Mouse (Mus musculus): Measurements from ENCODE around the gene Plekhg5. TPM values are rescaled to one million over a fixed set of nuclear protein-coding genes. Genes with fewer than 3 reads are reported as not detected.

The Plekhg5 gene
- polyA plus RNA-seq, 1 experiment from 2014 or later, result 20.9 TPM

GRCm38 (mm10) chr4:152145473-152145872 is 73.2 kb downstream of the Plekhg5 start:
- H3K36me3 ChIP-seq, result no peaks in the 10 kb centered on the region
- H3K4me1 ChIP-seq, result peaks cover 27% of the 10 kb centered on the region
- whole genome bisulfite sequencing, result 32% methylated on average over 10 of the region's 10 CpGs
- H3K4me2 ChIP-seq, result no peak overlapping the region
- H3K4me3 ChIP-seq (replicated peaks), result no peak overlapping the region
- H3K9me3 ChIP-seq (replicated peaks), result no peaks in the 10 kb centered on the region
- peaks cover 23% of the 10 kb centered on the region for H3K27me3 ChIP-seq
- peak; percentile 21 for ATAC-seq (replicated peaks; ENCODE audit: low FRiP score)
- H3K27ac ChIP-seq, result peak overlapping the region; percentile 90
- H3K9ac ChIP-seq, result no peak overlapping the region

DNA sequence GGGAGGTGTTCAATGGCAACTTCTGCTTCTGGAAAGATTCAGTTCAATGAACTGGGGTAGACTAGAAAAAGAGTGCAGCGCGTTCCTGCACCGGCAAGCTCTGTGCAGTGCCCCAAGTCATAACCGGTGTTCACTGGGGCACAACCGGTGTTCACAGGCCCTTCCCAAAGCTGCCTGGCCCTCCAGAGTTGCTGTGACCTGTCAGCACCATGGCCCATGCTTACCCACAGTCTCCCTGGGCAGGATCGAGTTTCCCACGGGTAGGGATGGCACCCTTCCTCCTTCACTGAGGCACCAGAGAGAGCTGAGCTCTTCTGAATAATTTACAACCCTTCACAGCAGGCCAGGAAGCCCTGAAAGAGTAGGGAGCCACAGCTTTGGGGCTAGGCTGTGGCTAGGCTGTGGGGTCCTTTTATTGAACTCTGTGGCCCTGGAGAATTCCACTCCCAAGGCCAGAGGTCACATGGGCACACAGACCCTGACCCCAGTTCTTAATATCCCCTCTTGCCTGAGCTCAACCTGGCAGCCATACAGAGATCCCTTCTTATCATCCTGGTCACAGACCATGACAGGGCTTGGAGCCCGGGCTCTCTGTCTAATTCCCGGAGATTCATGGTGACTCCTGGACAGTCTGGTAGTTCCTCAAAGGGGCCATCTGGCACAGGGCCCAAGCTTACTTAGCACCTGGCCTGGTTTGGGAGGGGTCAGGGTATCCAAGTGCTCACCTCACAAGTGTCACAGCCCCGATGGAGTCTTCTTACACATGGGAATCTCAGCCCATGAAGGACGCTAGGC is 73.9 kb downstream of the Plekhg5 start:
- H3K27ac ChIP-seq, result peak overlapping the region; percentile 90
- H3K36me3 ChIP-seq, result no peaks in the 10 kb centered on the region
- H3K27me3 ChIP-seq, result peaks cover 24% of the 10 kb centered on the region
- 29% methylated on average over 11 of the region's 11 CpGs for WGBS
- ATAC-seq (replicated peaks; ENCODE audit: low FRiP score), result peak; percentile 91
- H3K9ac ChIP-seq, result no peak overlapping the region
- H3K4me1 ChIP-seq, result peaks cover 27% of the 10 kb centered on the region
- H3K4me3 ChIP-seq (replicated peaks), result no peak overlapping the region
- no peak overlapping the region for H3K4me2 ChIP-seq
- no peaks in the 10 kb centered on the region for H3K9me3 ChIP-seq (replicated peaks)

DNA sequence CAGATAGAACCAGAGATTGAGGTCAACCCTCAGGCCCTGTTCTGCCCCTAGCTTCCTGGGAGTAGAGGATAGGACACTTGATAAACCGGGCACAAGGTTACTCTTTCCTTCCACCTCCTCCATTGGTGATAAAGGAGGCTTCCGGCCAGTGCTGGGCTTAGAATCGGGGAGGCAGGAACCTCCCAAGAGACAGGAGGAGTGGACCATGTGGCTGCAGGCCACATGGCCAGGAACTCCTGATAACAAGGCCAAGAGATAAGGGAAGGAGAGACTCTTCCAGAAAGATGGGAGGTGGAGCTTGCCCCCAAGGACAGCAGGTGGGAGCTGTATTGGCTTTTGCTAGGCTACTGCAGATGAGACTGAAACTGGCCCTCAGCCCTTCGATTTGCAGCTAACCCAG is 78.2 kb downstream of the Plekhg5 start:
- Histone ChIP-seq H3K27me3 (peaks cover 61% of the 10 kb centered on the region), H3K9ac (no peak overlapping the region), H3K36me3 (no peaks in the 10 kb centered on the region), H3K4me3 (replicated peaks) (no peak overlapping the region), H3K9me3 (replicated peaks) (no peaks in the 10 kb centered on the region), H3K27ac (no peak overlapping the region), H3K4me1 (peaks cover 53% of the 10 kb centered on the region), H3K4me2 (no peak overlapping the region)
- ATAC-seq (replicated peaks; ENCODE audit: low FRiP score), result no peak
- 75% methylated on average over 4 of the region's 4 CpGs for WGBS

GRCm38 (mm10) chr4:152151451-152151965 is 79.2 kb downstream of the Plekhg5 start:
- 25% methylated on average over 7 of the region's 7 CpGs for WGBS
- H3K27me3 ChIP-seq, result peaks cover 66% of the 10 kb centered on the region

GRCm38 (mm10) chr4:152151966-152152544 is 79.8 kb downstream of the Plekhg5 start, which contains the start of gene Espn:
Espn (minus strand) TSS chr4:152152371.
- peaks cover 38% of the 10 kb centered on the region for H3K4me1 ChIP-seq
- under 1% methylated on average over 56 of the region's 57 CpGs for WGBS
- no peaks in the 10 kb centered on the region for H3K9me3 ChIP-seq (replicated peaks)
- H3K27ac ChIP-seq, result no peak within 1 kb of the TSS
- peak within 1 kb of the TSS; percentile 57 for H3K9ac ChIP-seq
- H3K27me3 ChIP-seq, result peaks cover 70% of the 10 kb centered on the region
- peak within 1 kb of the TSS; percentile 89 for H3K4me2 ChIP-seq
- H3K4me3 ChIP-seq (replicated peaks), result peak within 1 kb of the TSS; percentile 53
- H3K36me3 ChIP-seq, result no peaks in the 10 kb centered on the region
- peak; percentile 86 for ATAC-seq (replicated peaks; ENCODE audit: low FRiP score)

More at GRCm38 (mm10) chr4:152151451-152151965, 79.2 kb downstream of the Plekhg5 start:
- no peak for ATAC-seq (replicated peaks; ENCODE audit: low FRiP score)
- H3K9ac ChIP-seq, result peak overlapping the region; percentile 57
- peak overlapping the region; percentile 53 for H3K4me3 ChIP-seq (replicated peaks)
- H3K9me3 ChIP-seq (replicated peaks), result no peaks in the 10 kb centered on the region
- no peaks in the 10 kb centered on the region for H3K36me3 ChIP-seq
- H3K4me1 ChIP-seq, result peaks cover 44% of the 10 kb centered on the region
- peak overlapping the region; percentile 89 for H3K4me2 ChIP-seq
- no peak overlapping the region for H3K27ac ChIP-seq

- Histone ChIP-seq H3K9me3 (replicated peaks) (no peaks in the 10 kb centered on the region), H3K9ac (no peak overlapping the region), H3K27ac (no peak overlapping the region), H3K4me3 (replicated peaks) (peak overlapping the region; percentile 18), H3K4me2 (peak overlapping the region; percentile 56), H3K36me3 (no peaks in the 10 kb centered on the region), H3K27me3 (peaks cover 85% of the 10 kb centered on the region), H3K4me1 (peaks cover 41% of the 10 kb centered on the region)
- ATAC-seq (replicated peaks; ENCODE audit: low FRiP score), result peak; percentile 38; the same call in 1 of the 2 replicates
- WGBS, result 2% methylated on average over 23 of the region's 23 CpGs
Measured at GRCm38 (mm10) chr4:152153771-152154177, 81.5 kb downstream of the Plekhg5 start.

- Histone ChIP-seq H3K27me3 (peaks cover 93% of the 10 kb centered on the region), H3K9me3 (replicated peaks) (no peaks in the 10 kb centered on the region), H3K4me2 (no peak overlapping the region), H3K9ac (no peak overlapping the region), H3K4me1 (peaks cover 53% of the 10 kb centered on the region), H3K4me3 (replicated peaks) (no peak overlapping the region), H3K27ac (no peak overlapping the region), H3K36me3 (no peaks in the 10 kb centered on the region)
- ATAC-seq (replicated peaks; ENCODE audit: low FRiP score), result no peak
- 64% methylated on average over 4 of the region's 4 CpGs for WGBS
Measured at GRCm38 (mm10) chr4:152155019-152155418, 82.7 kb downstream of the Plekhg5 start.

DNA sequence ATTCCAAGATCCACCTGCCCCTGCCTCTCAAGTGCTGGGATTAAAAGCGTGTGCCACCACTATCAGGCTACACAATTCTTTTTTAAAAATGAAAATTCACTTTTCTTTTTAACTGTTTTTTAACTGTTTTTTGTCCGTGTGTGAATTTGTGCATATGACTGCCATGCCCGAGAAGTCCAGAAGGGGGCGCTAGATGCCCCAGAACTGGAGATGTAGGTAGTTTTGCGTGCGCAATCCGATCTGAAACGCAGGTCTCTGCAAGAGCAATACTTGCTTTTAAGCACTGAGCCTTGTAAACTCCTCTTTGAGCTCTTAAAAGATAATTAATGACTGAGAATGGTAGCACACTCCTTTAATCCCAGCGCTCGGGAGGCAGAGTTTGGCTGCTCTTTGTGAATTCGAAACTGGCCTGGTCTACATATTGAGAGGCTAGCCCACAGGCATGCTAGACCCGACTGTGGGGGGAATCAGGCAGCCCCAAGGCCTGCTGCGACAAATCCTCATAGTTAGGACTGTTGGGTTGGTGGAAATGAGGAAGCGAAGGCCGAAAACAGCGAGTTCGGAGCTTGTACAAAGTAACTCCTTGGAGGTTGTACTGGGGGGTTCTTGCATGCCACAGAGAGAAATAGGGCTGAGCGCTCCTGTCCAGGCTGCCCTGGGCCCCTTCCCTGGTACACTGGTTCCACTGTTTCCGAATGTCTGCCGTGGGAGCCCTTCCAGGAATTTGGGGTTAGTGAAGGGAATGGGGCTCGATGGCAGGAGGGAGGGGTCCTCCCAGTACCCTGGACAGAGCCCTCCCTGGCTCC is 85.7 kb downstream of the Plekhg5 start:
- Histone ChIP-seq H3K4me3 (replicated peaks) (peak overlapping the region; percentile 36), H3K9ac (no peak overlapping the region), H3K4me1 (peaks cover 38% of the 10 kb centered on the region), H3K4me2 (peak overlapping the region; percentile 59), H3K27me3 (peaks cover 94% of the 10 kb centered on the region), H3K9me3 (replicated peaks) (no peaks in the 10 kb centered on the region), H3K36me3 (no peaks in the 10 kb centered on the region), H3K27ac (no peak overlapping the region)
- 12% methylated on average over 21 of the region's 21 CpGs for WGBS
- no peak for ATAC-seq (replicated peaks; ENCODE audit: low FRiP score)

GRCm38 (mm10) chr4:152158585-152159284 is 86.4 kb downstream of the Plekhg5 start, which contains the start of gene Hes2:
Hes2 (plus strand) TSS chr4:152158867.
- H3K9ac ChIP-seq, result no peak within 1 kb of the TSS
- ATAC-seq (replicated peaks; ENCODE audit: low FRiP score), result no peak
- peaks cover 89% of the 10 kb centered on the region for H3K27me3 ChIP-seq

DNA sequence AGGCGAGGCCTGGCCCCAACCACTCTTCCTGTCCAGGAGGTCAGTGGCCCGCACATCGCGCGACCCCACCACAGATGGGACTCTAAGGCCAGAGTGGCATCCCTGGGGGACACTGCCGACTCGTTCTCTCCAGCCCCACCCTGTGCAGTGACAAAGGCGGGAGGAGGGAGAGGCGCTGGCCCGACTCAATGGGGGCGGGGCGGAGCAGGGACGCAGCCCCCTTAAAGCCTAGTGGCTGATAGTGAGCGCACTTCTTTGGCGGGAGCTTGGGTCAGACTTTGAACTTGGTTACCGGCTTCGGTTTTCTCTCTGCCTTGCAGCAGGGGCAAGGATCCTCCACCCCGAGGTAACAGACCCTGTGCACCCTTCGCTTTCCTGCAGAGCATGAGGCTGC is 87.0 kb downstream of the Plekhg5 start:
- no peaks in the 10 kb centered on the region for H3K36me3 ChIP-seq
- peaks cover 89% of the 10 kb centered on the region for H3K27me3 ChIP-seq
- H3K9ac ChIP-seq, result no peak overlapping the region
- no peak overlapping the region for H3K27ac ChIP-seq
- 1% methylated on average over 19 of the region's 19 CpGs for WGBS
- no peak for ATAC-seq (replicated peaks; ENCODE audit: low FRiP score)
- peak overlapping the region; percentile 36 for H3K4me3 ChIP-seq (replicated peaks)
- peaks cover 26% of the 10 kb centered on the region for H3K4me1 ChIP-seq
- H3K9me3 ChIP-seq (replicated peaks), result no peaks in the 10 kb centered on the region
- H3K4me2 ChIP-seq, result peak overlapping the region; percentile 59

More at GRCm38 (mm10) chr4:152158585-152159284, 86.4 kb downstream of the Plekhg5 start, which contains the start of gene Hes2:
- peak within 1 kb of the TSS; percentile 36 for H3K4me3 ChIP-seq (replicated peaks)
- WGBS, result 2% methylated on average over 35 of the region's 35 CpGs
- peaks cover 32% of the 10 kb centered on the region for H3K4me1 ChIP-seq
- no peaks in the 10 kb centered on the region for H3K9me3 ChIP-seq (replicated peaks)
- H3K27ac ChIP-seq, result no peak within 1 kb of the TSS
- no peaks in the 10 kb centered on the region for H3K36me3 ChIP-seq
- H3K4me2 ChIP-seq, result peak within 1 kb of the TSS; percentile 59

GRCm38 (mm10) chr4:152160748-152161147 is 88.5 kb downstream of the Plekhg5 start:
- 37% methylated on average over 4 of the region's 4 CpGs for WGBS
- Histone ChIP-seq H3K4me3 (replicated peaks) (no peak overlapping the region), H3K9ac (no peak overlapping the region), H3K4me2 (no peak overlapping the region), H3K36me3 (no peaks in the 10 kb centered on the region), H3K9me3 (replicated peaks) (no peaks in the 10 kb centered on the region), H3K27me3 (peaks cover 80% of the 10 kb centered on the region), H3K27ac (no peak overlapping the region), H3K4me1 (peaks cover 32% of the 10 kb centered on the region)
- ATAC-seq (replicated peaks; ENCODE audit: low FRiP score), result peak; percentile 37; the same call in 1 of the 2 replicates
